Mouse (Mus musculus): ENCODE data around the gene Crhr1. TPM values are rescaled to one million over a fixed set of nuclear protein-coding genes. Genes with fewer than 3 reads are reported as not detected.

Crhr1 gene
- not detected in 2 replicates for polyA plus RNA-seq (2015; fragmentation: Nextera tagmentation; extraction: Ambion mirVana)

- Histone ChIP-seq H3K4me2 (peak within 1 kb of the TSS; percentile 85), H3K27me3 (replicated peaks) (peaks cover 99% of the 10 kb centered on the region), H3K9ac (peak within 1 kb of the TSS; percentile 64), H3K9me3 (no peaks in the 10 kb centered on the region), H3K27ac (replicated peaks) (no peak within 1 kb of the TSS), H3K36me3 (no peaks in the 10 kb centered on the region), H3K4me1 (peaks cover 21% of the 10 kb centered on the region), H3K4me3 (peak within 1 kb of the TSS; percentile 57)
- no peak for ATAC-seq (ENCODE audit: extremely low read depth, insufficient number of reproducible peaks, low FRiP score, low TSS enrichment)
- WGBS, result under 1% methylated on average over 75 of the region's 80 CpGs
These were observed at the start of gene Crhr1 for GRCm38 (mm10) chr11:104132580-104133441. Crhr1 (plus strand) TSS chr11:104132855.

DNA sequence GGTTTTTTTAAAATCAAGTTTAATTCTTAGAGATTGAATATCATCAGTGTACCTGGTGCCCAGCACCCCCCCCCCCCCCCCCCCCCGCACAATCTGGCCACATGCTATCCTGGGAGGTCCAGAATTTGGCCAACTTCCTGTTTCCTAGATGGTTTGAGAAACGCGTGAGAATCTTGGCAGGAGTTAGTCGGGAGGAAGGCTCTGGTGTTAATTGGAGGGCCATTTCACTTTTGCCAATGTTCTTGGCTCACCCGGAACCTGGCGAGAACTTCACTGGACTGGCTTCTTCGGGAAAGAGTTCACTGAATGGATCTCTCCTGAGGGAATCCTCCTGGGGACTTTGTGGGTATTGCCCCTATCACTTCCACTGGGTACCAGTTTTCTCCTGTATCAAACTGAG is 49.4 kb upstream of the Crhr1 start:
- no peak for ATAC-seq (ENCODE audit: extremely low read depth, insufficient number of reproducible peaks, low FRiP score, low TSS enrichment)
- Histone ChIP-seq H3K36me3 (no peaks in the 10 kb centered on the region), H3K27ac (replicated peaks) (no peak overlapping the region), H3K9me3 (no peaks in the 10 kb centered on the region), H3K4me3 (no peak overlapping the region), H3K4me2 (no peak overlapping the region), H3K9ac (no peak overlapping the region), H3K4me1 (no peaks in the 10 kb centered on the region), H3K27me3 (replicated peaks) (no peaks in the 10 kb centered on the region)
- 67% methylated on average over 6 of the region's 7 CpGs for WGBS

GRCm38 (mm10) chr11:104083716-104084115 is 48.9 kb upstream of the Crhr1 start:
- WGBS, result 72% methylated on average over 6 of the region's 6 CpGs
- Histone ChIP-seq H3K27ac (replicated peaks) (no peak overlapping the region), H3K36me3 (no peaks in the 10 kb centered on the region), H3K9me3 (no peaks in the 10 kb centered on the region), H3K9ac (no peak overlapping the region), H3K4me2 (no peak overlapping the region), H3K4me1 (no peaks in the 10 kb centered on the region), H3K4me3 (no peak overlapping the region), H3K27me3 (replicated peaks) (no peaks in the 10 kb centered on the region)
- no peak for ATAC-seq (ENCODE audit: extremely low read depth, insufficient number of reproducible peaks, low FRiP score, low TSS enrichment)

DNA sequence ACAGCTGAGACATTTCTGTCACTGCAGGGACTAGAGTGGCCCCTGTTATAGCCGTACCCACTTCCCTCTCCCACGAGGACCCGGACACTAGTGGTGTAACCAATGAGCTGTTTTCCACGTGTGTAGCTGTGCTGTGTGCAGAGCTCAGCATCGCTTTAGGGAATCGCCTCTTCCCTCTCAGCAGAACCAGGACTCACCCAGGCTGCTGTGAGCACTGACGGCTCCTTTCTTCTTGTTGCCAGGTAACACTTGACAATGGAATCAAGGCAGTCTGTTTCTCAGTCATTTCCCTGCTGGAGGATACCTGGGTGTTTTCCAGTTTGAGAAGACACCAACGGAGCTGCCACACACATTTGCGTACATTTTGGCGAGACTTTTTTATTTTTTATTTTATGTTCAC is 44.1 kb upstream of the Crhr1 start:
- no peak overlapping the region for H3K4me2 ChIP-seq
- H3K4me1 ChIP-seq, result peaks cover 5% of the 10 kb centered on the region; the same call in 1 of the 2 replicates
- no peak overlapping the region for H3K27ac ChIP-seq (replicated peaks)
- H3K9me3 ChIP-seq, result no peaks in the 10 kb centered on the region
- no peak overlapping the region for H3K4me3 ChIP-seq
- 49% methylated on average over 10 of the region's 10 CpGs for WGBS
- no peak overlapping the region for H3K9ac ChIP-seq
- ATAC-seq (ENCODE audit: extremely low read depth, insufficient number of reproducible peaks, low FRiP score, low TSS enrichment), result no peak
- H3K27me3 ChIP-seq (replicated peaks), result no peaks in the 10 kb centered on the region
- no peaks in the 10 kb centered on the region for H3K36me3 ChIP-seq

- ATAC-seq (ENCODE audit: extremely low read depth, insufficient number of reproducible peaks, low FRiP score, low TSS enrichment), result no peak
- Histone ChIP-seq H3K4me1 (peaks cover 5% of the 10 kb centered on the region; the same call in 1 of the 2 replicates), H3K4me2 (no peak overlapping the region), H3K4me3 (no peak overlapping the region), H3K9ac (no peak overlapping the region), H3K27me3 (replicated peaks) (no peaks in the 10 kb centered on the region), H3K9me3 (no peaks in the 10 kb centered on the region), H3K27ac (replicated peaks) (no peak overlapping the region), H3K36me3 (no peaks in the 10 kb centered on the region)
These were observed 41.9 kb upstream of the Crhr1 start for GRCm38 (mm10) chr11:104090769-104091168.

DNA sequence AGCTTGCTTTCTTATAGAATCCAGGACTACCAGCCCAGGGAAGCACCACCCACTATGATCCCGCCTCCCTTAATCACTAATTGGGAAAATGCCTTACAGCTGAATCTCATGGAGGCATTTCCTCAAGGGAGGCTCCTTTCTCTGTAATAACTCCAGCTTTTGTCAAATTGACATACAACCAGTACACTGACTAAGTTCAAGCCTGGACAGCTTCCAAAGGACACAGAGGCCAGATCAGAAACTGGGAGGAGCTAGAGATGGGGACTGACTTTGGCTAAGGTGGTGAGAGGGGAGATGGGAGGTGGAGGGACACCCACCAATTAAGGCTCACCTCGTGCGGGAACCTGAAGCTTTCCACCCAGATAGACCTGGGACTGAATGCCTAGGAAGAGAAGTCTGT is 37.5 kb upstream of the Crhr1 start:
- Histone ChIP-seq H3K4me3 (no peak overlapping the region), H3K27ac (replicated peaks) (no peak overlapping the region), H3K4me1 (peaks cover 5% of the 10 kb centered on the region; the same call in 1 of the 2 replicates), H3K27me3 (replicated peaks) (peaks cover 22% of the 10 kb centered on the region), H3K9me3 (no peaks in the 10 kb centered on the region), H3K9ac (no peak overlapping the region), H3K4me2 (no peak overlapping the region), H3K36me3 (no peaks in the 10 kb centered on the region)
- ATAC-seq (ENCODE audit: extremely low read depth, insufficient number of reproducible peaks, low FRiP score, low TSS enrichment), result no peak
- 58% methylated on average over 3 of the region's 3 CpGs for WGBS

GRCm38 (mm10) chr11:104096536-104096935 is 36.1 kb upstream of the Crhr1 start:
- Histone ChIP-seq H3K27ac (replicated peaks) (no peak overlapping the region), H3K4me1 (no peaks in the 10 kb centered on the region), H3K27me3 (replicated peaks) (peaks cover 35% of the 10 kb centered on the region), H3K4me3 (no peak overlapping the region), H3K9ac (no peak overlapping the region), H3K36me3 (no peaks in the 10 kb centered on the region), H3K9me3 (no peaks in the 10 kb centered on the region), H3K4me2 (no peak overlapping the region)
- ATAC-seq (ENCODE audit: extremely low read depth, insufficient number of reproducible peaks, low FRiP score, low TSS enrichment), result no peak
- 82% methylated on average over 7 of the region's 7 CpGs for WGBS

DNA sequence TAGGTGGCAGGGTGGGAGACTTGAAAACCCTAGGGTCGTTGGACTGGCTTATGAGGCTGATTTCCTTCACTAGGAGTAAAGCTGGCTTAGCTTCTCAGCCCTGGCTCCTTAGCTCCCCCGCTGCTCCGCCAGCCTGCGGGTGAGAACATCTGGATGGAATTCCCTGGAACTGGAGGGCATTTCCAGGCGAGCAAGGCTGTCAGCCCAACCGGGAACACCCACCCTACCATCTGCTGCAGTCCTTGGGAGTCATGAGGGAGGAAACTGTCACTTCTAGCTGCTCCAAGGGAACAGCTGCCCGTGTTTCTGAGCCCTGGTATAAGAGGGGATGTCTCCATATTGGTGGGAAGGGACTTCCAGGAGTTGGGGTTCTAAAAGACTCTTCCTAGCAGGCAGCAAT is 33.1 kb upstream of the Crhr1 start:
- Histone ChIP-seq H3K9me3 (no peaks in the 10 kb centered on the region), H3K4me2 (no peak overlapping the region), H3K27me3 (replicated peaks) (peaks cover 49% of the 10 kb centered on the region), H3K9ac (no peak overlapping the region), H3K4me1 (no peaks in the 10 kb centered on the region), H3K4me3 (no peak overlapping the region), H3K36me3 (no peaks in the 10 kb centered on the region), H3K27ac (replicated peaks) (no peak overlapping the region)
- WGBS, result 7% methylated on average over 7 of the region's 7 CpGs
- ATAC-seq (ENCODE audit: extremely low read depth, insufficient number of reproducible peaks, low FRiP score, low TSS enrichment), result no peak

- WGBS, result 35% methylated on average over 8 of the region's 8 CpGs
- H3K36me3 ChIP-seq, result no peaks in the 10 kb centered on the region
- H3K27me3 ChIP-seq (replicated peaks), result peaks cover 54% of the 10 kb centered on the region
- no peaks in the 10 kb centered on the region for H3K4me1 ChIP-seq
- H3K4me3 ChIP-seq, result no peak overlapping the region
- H3K9me3 ChIP-seq, result no peaks in the 10 kb centered on the region
- H3K4me2 ChIP-seq, result no peak overlapping the region
- no peak for ATAC-seq (ENCODE audit: extremely low read depth, insufficient number of reproducible peaks, low FRiP score, low TSS enrichment)
- H3K9ac ChIP-seq, result no peak overlapping the region
- H3K27ac ChIP-seq (replicated peaks), result no peak overlapping the region
These were observed 30.0 kb upstream of the Crhr1 start for GRCm38 (mm10) chr11:104102641-104103040.

- Histone ChIP-seq H3K9ac (no peak overlapping the region), H3K4me3 (no peak overlapping the region), H3K27ac (replicated peaks) (no peak overlapping the region), H3K4me2 (no peak overlapping the region), H3K4me1 (no peaks in the 10 kb centered on the region), H3K27me3 (replicated peaks) (peaks cover 39% of the 10 kb centered on the region), H3K36me3 (no peaks in the 10 kb centered on the region), H3K9me3 (no peaks in the 10 kb centered on the region)
- ATAC-seq (ENCODE audit: extremely low read depth, insufficient number of reproducible peaks, low FRiP score, low TSS enrichment), result no peak
- WGBS, result 63% methylated on average over 5 of the region's 5 CpGs
These were observed 26.3 kb upstream of the Crhr1 start for GRCm38 (mm10) chr11:104106329-104106728.

DNA sequence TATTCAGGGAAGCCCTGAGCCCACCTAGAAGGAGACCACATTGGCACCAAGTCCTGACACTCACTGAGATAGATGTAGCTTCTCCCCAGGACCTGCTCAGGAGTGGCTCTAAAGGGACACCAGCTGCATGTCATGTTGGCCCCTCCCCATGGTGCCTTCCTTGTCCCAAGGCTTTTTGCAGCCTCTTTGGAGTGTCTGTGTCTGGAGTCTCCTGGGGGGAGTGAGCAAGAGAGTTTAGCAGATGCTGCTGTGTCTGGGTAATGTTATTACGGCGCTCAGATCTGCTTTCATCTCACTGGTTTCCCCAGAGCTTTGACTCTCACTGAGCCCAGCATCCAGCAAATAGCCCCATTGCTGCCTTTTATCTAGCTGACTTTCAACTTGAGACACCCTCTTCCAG is 25.7 kb upstream of the Crhr1 start:
- WGBS, result 59% methylated on average over 2 of the region's 2 CpGs
- H3K4me2 ChIP-seq, result no peak overlapping the region
- H3K27ac ChIP-seq (replicated peaks), result no peak overlapping the region
- H3K4me3 ChIP-seq, result no peak overlapping the region
- H3K4me1 ChIP-seq, result no peaks in the 10 kb centered on the region
- H3K9ac ChIP-seq, result no peak overlapping the region
- H3K27me3 ChIP-seq (replicated peaks), result peaks cover 36% of the 10 kb centered on the region; the same call in 1 of the 2 replicates
- H3K9me3 ChIP-seq, result no peaks in the 10 kb centered on the region
- no peak for ATAC-seq (ENCODE audit: extremely low read depth, insufficient number of reproducible peaks, low FRiP score, low TSS enrichment)
- H3K36me3 ChIP-seq, result no peaks in the 10 kb centered on the region

DNA sequence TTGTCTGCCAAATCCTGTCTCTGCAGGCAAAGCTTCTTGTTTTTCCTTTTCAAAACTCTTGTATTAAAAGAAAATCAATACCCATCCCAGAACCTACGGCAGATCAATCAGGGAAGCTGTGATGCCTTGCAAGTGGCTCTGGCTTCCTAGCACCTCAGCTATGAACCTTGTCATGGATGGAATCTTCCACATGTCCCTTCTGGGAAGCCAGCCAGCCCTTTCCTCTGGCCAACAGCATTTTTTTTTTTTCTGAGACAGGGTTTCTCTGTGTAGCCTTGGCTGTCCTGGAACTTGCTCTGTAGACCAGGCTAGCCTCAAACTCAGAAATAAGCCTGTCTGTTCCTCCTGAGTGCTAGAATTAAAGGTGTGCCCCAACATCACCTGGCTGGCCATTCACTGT is 22.3 kb upstream of the Crhr1 start:
- ATAC-seq (ENCODE audit: extremely low read depth, insufficient number of reproducible peaks, low FRiP score, low TSS enrichment), result no peak
- no peaks in the 10 kb centered on the region for H3K4me1 ChIP-seq

More for the DNA sequence above, 22.3 kb upstream of the Crhr1 start:
- Histone ChIP-seq H3K9me3 (no peaks in the 10 kb centered on the region), H3K27ac (replicated peaks) (no peak overlapping the region), H3K36me3 (no peaks in the 10 kb centered on the region), H3K4me2 (no peak overlapping the region), H3K4me3 (no peak overlapping the region), H3K27me3 (replicated peaks) (peaks cover 24% of the 10 kb centered on the region; the same call in 1 of the 2 replicates), H3K9ac (no peak overlapping the region)
- WGBS, result 73% methylated on average over 1 of the region's 1 CpGs

Data from heart, embryonic 13.5 days (tissue).